Comparison of ENCODE assay signal across 26 mouse cellular contexts in genomic region chr13:96795301-96795700, GRCm38 (mm10). TPM values are rescaled to one million over a fixed set of nuclear protein-coding genes. Genes with fewer than 3 reads are reported as not detected.
DNase-seq lines count a peak whose midpoint lies in the region; ATAC-seq and TF ChIP-seq lines count a peak whose summit lies in the region.
"Had no signal": no experiment of that assay in that cellular context is flagged by ENCODE, and none has a peak within 500 bp of the region (broad histone marks: within the 10 kb centered on the region; RNA-seq: fewer than 3 reads in every experiment).

No protein-coding gene starts in this region.

- TF ChIP-seq CTCF in kidney, adult 2 months (conservative IDR thresholded peaks at IDR 0.05; ENCODE audit: insufficient read depth, insufficient read length, low read depth, low read length), result no peak
- no peak for TF ChIP-seq CTCF in kidney, postnatal 0 days (IDR thresholded peaks at IDR 0.05; ENCODE audit: low read depth)
- no peak for TF ChIP-seq CTCF in liver, postnatal 0 days (IDR thresholded peaks at IDR 0.05; ENCODE audit: low read depth)

- no peak overlapping the region for H3K4me3 ChIP-seq in kidney, adult 2 months (ENCODE audit: insufficient read depth, low read depth, low read length)
- H3K4me3 ChIP-seq in kidney, postnatal 0 days (replicated peaks; ENCODE audit: low read depth, low read length), result no peak overlapping the region
- no peak overlapping the region for H3K4me3 ChIP-seq in kidney, embryonic 15.5 days (replicated peaks)
- no peak overlapping the region for H3K4me3 ChIP-seq in liver, postnatal 0 days (ENCODE audit: low read depth, low read length)
- H3K4me3 ChIP-seq in liver, embryonic 12.5 days, result no peak overlapping the region
- H3K4me3 ChIP-seq: embryonic facial prominence, embryonic 10.5 days; embryonic facial prominence, embryonic 12.5 days; forebrain, embryonic 13.5 days; forebrain, embryonic 15.5 days had no signal

- DNase-seq in kidney, adult 2 months, result peak; percentile 64
- no peak for DNase-seq in kidney, postnatal 25 days
- DNase-seq in kidney, postnatal 0 days (ENCODE audit: low spot score), result peak; percentile 19
- DNase-seq in liver, postnatal 0 days, result no peak
- DNase-seq: adrenal gland, adult 8-10 months; adrenal gland, postnatal 14 days; adrenal gland, postnatal 36 days; B cell, adult 2 months; cerebellum, adult 11-12 months; cerebellum, adult 2 months; cerebellum, adult 9-10 months; cerebellum, postnatal 10 days; cerebellum, postnatal 25 days had no signal

- H3K27ac ChIP-seq in kidney, adult 2 months (ENCODE audit: insufficient read depth, low read depth, low read length), result no peak overlapping the region
- H3K27ac ChIP-seq in kidney, postnatal 0 days, result no peak overlapping the region
- no peak overlapping the region for H3K27ac ChIP-seq in kidney, embryonic 15.5 days
- H3K27ac ChIP-seq in liver, postnatal 0 days (ENCODE audit: low read depth), result no peak overlapping the region
- no peak overlapping the region for H3K27ac ChIP-seq in liver, embryonic 12.5 days
- H3K27ac ChIP-seq: embryonic facial prominence, embryonic 10.5 days; embryonic facial prominence, embryonic 12.5 days; forebrain, embryonic 13.5 days; forebrain, embryonic 15.5 days had no signal

- no peak overlapping the region for H3K9ac ChIP-seq in kidney, postnatal 0 days (ENCODE audit: low read depth, low read length)
- no peak overlapping the region for H3K9ac ChIP-seq in kidney, embryonic 15.5 days
- no peak overlapping the region for H3K9ac ChIP-seq in liver, postnatal 0 days (replicated peaks)
- H3K9ac ChIP-seq in liver, embryonic 12.5 days, result no peak overlapping the region
- H3K9ac ChIP-seq: embryonic facial prominence, embryonic 12.5 days; forebrain, embryonic 13.5 days; forebrain, embryonic 15.5 days had no signal

- ATAC-seq in kidney, postnatal 0 days (replicated peaks; ENCODE audit: low FRiP score, low read depth), result no peak
- no peak for ATAC-seq in kidney, embryonic 15.5 days (replicated peaks; ENCODE audit: low FRiP score)
- ATAC-seq in liver, postnatal 0 days, result no peak
- no peak for ATAC-seq in liver, embryonic 12.5 days
- ATAC-seq: activated CD4-positive, CD25-positive, alpha-beta regulatory T cell, adult 4 months; CD4-positive, CD25-positive, alpha-beta regulatory T cell, adult 4 months; forebrain, embryonic 13.5 days; forebrain, embryonic 15.5 days; Patski had no signal

- peaks cover 9% of the 10 kb centered on the region; the same call in 1 of the 2 replicates for H3K4me1 ChIP-seq in kidney, adult 2 months (ENCODE audit: control insufficient read depth, insufficient read depth, low read length)
- H3K4me1 ChIP-seq in kidney, postnatal 0 days (replicated peaks; ENCODE audit: insufficient read depth, low read length), result no peaks in the 10 kb centered on the region
- H3K4me1 ChIP-seq in kidney, embryonic 15.5 days, result no peaks in the 10 kb centered on the region
- H3K4me1 ChIP-seq in liver, postnatal 0 days (ENCODE audit: insufficient read depth), result peaks cover 8% of the 10 kb centered on the region
- no peaks in the 10 kb centered on the region for H3K4me1 ChIP-seq in liver, embryonic 12.5 days
- H3K4me1 ChIP-seq: embryonic facial prominence, embryonic 10.5 days; embryonic facial prominence, embryonic 12.5 days had no signal

- H3K9me3 ChIP-seq in kidney, postnatal 0 days (replicated peaks; ENCODE audit: low read length), result no peaks in the 10 kb centered on the region
- H3K9me3 ChIP-seq in kidney, embryonic 15.5 days (replicated peaks), result no peaks in the 10 kb centered on the region
- H3K9me3 ChIP-seq in liver, postnatal 0 days (ENCODE audit: low read length), result no peaks in the 10 kb centered on the region
- H3K9me3 ChIP-seq in liver, embryonic 12.5 days (replicated peaks), result no peaks in the 10 kb centered on the region
- H3K9me3 ChIP-seq: embryonic facial prominence, embryonic 10.5 days; embryonic facial prominence, embryonic 12.5 days; forebrain, embryonic 13.5 days; forebrain, embryonic 15.5 days; G1E had no signal

- WGBS in kidney, adult 2 months, result 28% methylated on average over 3 of the region's 3 CpGs
- WGBS in kidney, postnatal 0 days, result 53% methylated on average over 3 of the region's 3 CpGs
- WGBS in kidney, embryonic 15.5 days, result 67% methylated on average over 3 of the region's 3 CpGs
- WGBS in liver, postnatal 0 days (ENCODE audit: insufficient replicate concordance), result 68% methylated on average over 3 of the region's 3 CpGs
- 63% methylated on average over 3 of the region's 3 CpGs for WGBS in liver, embryonic 12.5 days (ENCODE audit: insufficient replicate concordance)

- TF ChIP-seq EP300 in liver, postnatal 0 days (IDR thresholded peaks at IDR 0.05; ENCODE audit: low read depth), result peak; percentile 65

- H3K36me3 ChIP-seq in kidney, adult 2 months (ENCODE audit: control insufficient read depth, insufficient read depth, low read length), result no peaks in the 10 kb centered on the region
- no peaks in the 10 kb centered on the region for H3K36me3 ChIP-seq in kidney, postnatal 0 days (ENCODE audit: insufficient read depth, low read length)
- H3K36me3 ChIP-seq in kidney, embryonic 15.5 days, result no peaks in the 10 kb centered on the region
- no peaks in the 10 kb centered on the region for H3K36me3 ChIP-seq in liver, postnatal 0 days (replicated peaks; ENCODE audit: insufficient read depth, low read length)
- H3K36me3 ChIP-seq in liver, embryonic 12.5 days, result no peaks in the 10 kb centered on the region
- H3K36me3 ChIP-seq: embryonic facial prominence, embryonic 10.5 days; embryonic facial prominence, embryonic 12.5 days; forebrain, embryonic 15.5 days; G1E had no signal

- TF ChIP-seq POLR2A in kidney, adult 2 months (IDR thresholded peaks at IDR 0.05; ENCODE audit: low read depth, low read length), result no peak

- H3K27me3 ChIP-seq in kidney, adult 2 months (replicated peaks; ENCODE audit: control insufficient read depth, insufficient read depth, low read length), result no peaks in the 10 kb centered on the region
- H3K27me3 ChIP-seq in kidney, postnatal 0 days (ENCODE audit: insufficient read depth, low read length), result no peaks in the 10 kb centered on the region
- no peaks in the 10 kb centered on the region for H3K27me3 ChIP-seq in kidney, embryonic 15.5 days
- no peaks in the 10 kb centered on the region for H3K27me3 ChIP-seq in liver, postnatal 0 days (ENCODE audit: insufficient read depth, low read length)
- H3K27me3 ChIP-seq in liver, embryonic 12.5 days (replicated peaks), result no peaks in the 10 kb centered on the region
- H3K27me3 ChIP-seq: CH12.LX; embryonic facial prominence, embryonic 12.5 days; forebrain, embryonic 13.5 days; forebrain, embryonic 15.5 days had no signal

- no peak overlapping the region for H3K4me2 ChIP-seq in kidney, postnatal 0 days (ENCODE audit: low read length)
- H3K4me2 ChIP-seq in kidney, embryonic 15.5 days, result no peak overlapping the region
- H3K4me2 ChIP-seq in liver, postnatal 0 days (ENCODE audit: low read depth, low read length), result no peak overlapping the region
- H3K4me2 ChIP-seq in liver, embryonic 12.5 days, result no peak overlapping the region
- H3K4me2 ChIP-seq: embryonic facial prominence, embryonic 12.5 days; forebrain, embryonic 13.5 days; forebrain, embryonic 15.5 days had no signal

RNA-seq across cellular contexts. Expression of gene Ankrd31, which starts 47.2 kb away (rescaled TPM):
- polyA plus RNA-seq in kidney, adult 2 months (2012; rRNA removed), result 0.01 TPM in 1 of 2 replicates, not detected in the other
- not detected in 2 replicates for polyA plus RNA-seq in kidney, postnatal 0 days (2015; fragmentation: Nextera tagmentation; extraction: Ambion mirVana)
- polyA plus RNA-seq in kidney, embryonic 15.5 days (2015; fragmentation: Nextera tagmentation; extraction: Ambion mirVana), result 0.03 TPM in 1 of 2 replicates, not detected in the other
- polyA plus RNA-seq in liver, postnatal 0 days (2015; fragmentation: Nextera tagmentation; extraction: Ambion mirVana), result 0.02 TPM in 1 of 2 replicates, not detected in the other
- 0.02 TPM in 1 of 2 replicates, not detected in the other for polyA plus RNA-seq in liver, embryonic 12.5 days (2016; fragmentation: Nextera tagmentation; extraction: Ambion mirVana)
- polyA plus RNA-seq: CD4-positive, CD25-positive, alpha-beta regulatory T cell, adult 4 months; cerebellum, adult 2 months; embryonic facial prominence, embryonic 10.5 days; embryonic facial prominence, embryonic 12.5 days; embryonic facial prominence, embryonic 14.5 days; forebrain, embryonic 11.5 days; forebrain, embryonic 13.5 days; forebrain, embryonic 15.5 days; G1E; Patski had no signal

Comparison
In these comparisons a context has a peak if more than half of its experiments do, and no peak if none do; other contexts are left out.
1. DNase-seq: peak in kidney, adult 2 months (single experiment) and kidney, postnatal 0 days (single experiment); none in kidney, postnatal 25 days (0 of 2) and liver, postnatal 0 days (single experiment).